Mouse (Mus musculus): Measurements from ENCODE around the gene Zfp622. TPM values are rescaled to one million over a fixed set of nuclear protein-coding genes. Genes with fewer than 3 reads are reported as not detected.

The Zfp622 gene
- polyA plus RNA-seq (2015; fragmentation: Nextera tagmentation; extraction: Ambion mirVana) = 23.3 and 24.4 TPM in 2 replicates

DNA sequence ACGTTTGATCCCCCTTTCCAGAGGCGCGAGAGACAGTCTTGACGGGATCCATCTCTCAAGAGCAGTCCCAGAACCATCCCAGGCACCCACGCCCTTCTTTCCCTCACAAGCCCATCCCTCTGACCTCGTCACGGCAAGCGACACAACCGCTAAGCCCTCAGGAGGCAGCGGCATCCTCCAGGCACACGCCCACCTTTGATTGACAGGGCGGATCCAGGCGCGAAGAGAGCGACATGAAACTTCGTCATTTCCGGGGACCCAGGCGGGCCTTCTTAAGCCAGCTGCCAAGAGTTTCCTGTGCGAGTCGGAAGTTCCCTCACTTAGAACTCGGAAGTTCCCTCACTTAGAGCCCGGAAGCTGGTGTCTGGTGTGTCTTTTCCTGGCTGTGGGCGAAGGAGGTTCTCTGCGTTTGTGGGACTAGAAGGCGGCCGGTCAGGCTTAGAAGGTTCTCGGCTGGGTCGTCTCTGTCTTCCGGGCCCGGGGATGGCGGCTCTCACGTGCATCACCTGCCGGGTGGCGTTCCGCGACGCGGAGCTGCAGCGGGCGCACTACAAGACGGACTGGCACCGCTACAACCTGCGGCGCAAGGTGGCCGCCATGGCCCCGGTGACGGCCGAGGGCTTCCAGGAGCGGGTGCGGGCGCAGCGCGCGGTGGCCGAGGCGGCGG, at the start of gene Zfp622:
Zfp622 (plus strand) TSS at position 300 of the 667 bp plus-strand sequence.
- Histone ChIP-seq H3K9me3 (ENCODE audit: control insufficient read depth) (no peaks in the 10 kb centered on the region), H3K36me3 (ENCODE audit: control insufficient read depth, insufficient read depth) (peaks cover 11% of the 10 kb centered on the region; the same call in 1 of the 2 replicates)
- peak; percentile 98 for ATAC-seq

DNA sequence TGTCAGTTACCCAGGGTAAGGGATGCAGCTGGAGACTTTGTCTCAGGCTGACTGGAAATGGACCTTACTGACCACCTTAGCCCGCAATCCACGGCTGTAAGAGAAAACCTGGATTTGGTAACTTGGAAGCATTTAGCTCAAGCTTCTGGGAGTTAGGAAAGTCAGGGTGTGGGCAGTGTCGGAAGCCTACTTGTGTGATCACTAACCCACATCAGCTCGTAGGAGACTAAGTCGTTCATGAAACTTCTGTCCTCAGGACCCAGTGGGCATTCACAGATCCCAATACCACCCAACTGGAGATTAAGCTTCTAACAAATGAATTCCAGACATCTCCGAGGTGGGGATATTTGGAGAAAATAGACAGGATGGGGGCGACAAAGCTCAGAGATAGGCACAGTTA, 49.8 kb upstream of the Zfp622 start:
- no peak for ATAC-seq
- no peak overlapping the region for H3K4me3 ChIP-seq (ENCODE audit: low read depth, low read length)
- TF ChIP-seq CTCF (IDR thresholded peaks at IDR 0.05; ENCODE audit: low read depth) = no peak
- H3K27me3 ChIP-seq (replicated peaks; ENCODE audit: control insufficient read depth, insufficient read depth, low read length) = no peaks in the 10 kb centered on the region
- no peak overlapping the region for H3K4me2 ChIP-seq (replicated peaks; ENCODE audit: low read depth)
- no peak overlapping the region for H3K9ac ChIP-seq (ENCODE audit: low read depth, low read length)
- no peak overlapping the region for H3K27ac ChIP-seq (ENCODE audit: low read depth, low read length)
- no peaks in the 10 kb centered on the region for H3K36me3 ChIP-seq (ENCODE audit: control insufficient read depth, insufficient read depth)
- no peaks in the 10 kb centered on the region for H3K9me3 ChIP-seq (ENCODE audit: control insufficient read depth)
- H3K4me1 ChIP-seq (replicated peaks; ENCODE audit: control insufficient read depth, insufficient read depth, low read length) = 0 out of 2 replicates have a peak, but pooled peaks cover 7% of the 10 kb centered on the region
- 93% methylated on average over 7 of the region's 7 CpGs for WGBS

More for the DNA sequence above, at the start of gene Zfp622:
- no peak for TF ChIP-seq CTCF (IDR thresholded peaks at IDR 0.05; ENCODE audit: low read depth)
- under 1% methylated on average over 57 of the region's 57 CpGs for WGBS
- Histone ChIP-seq H3K4me3 (ENCODE audit: low read depth, low read length) (peak within 1 kb of the TSS; percentile 98), H3K27ac (ENCODE audit: low read depth, low read length) (peak within 1 kb of the TSS; percentile 97), H3K4me2 (replicated peaks; ENCODE audit: low read depth) (peak within 1 kb of the TSS; percentile 88), H3K27me3 (replicated peaks; ENCODE audit: control insufficient read depth, insufficient read depth, low read length) (no peaks in the 10 kb centered on the region), H3K9ac (ENCODE audit: low read depth, low read length) (peak within 1 kb of the TSS; percentile 96), H3K4me1 (replicated peaks; ENCODE audit: control insufficient read depth, insufficient read depth, low read length) (0 out of 2 replicates have a peak, but pooled peaks cover 12% of the 10 kb centered on the region)

DNA sequence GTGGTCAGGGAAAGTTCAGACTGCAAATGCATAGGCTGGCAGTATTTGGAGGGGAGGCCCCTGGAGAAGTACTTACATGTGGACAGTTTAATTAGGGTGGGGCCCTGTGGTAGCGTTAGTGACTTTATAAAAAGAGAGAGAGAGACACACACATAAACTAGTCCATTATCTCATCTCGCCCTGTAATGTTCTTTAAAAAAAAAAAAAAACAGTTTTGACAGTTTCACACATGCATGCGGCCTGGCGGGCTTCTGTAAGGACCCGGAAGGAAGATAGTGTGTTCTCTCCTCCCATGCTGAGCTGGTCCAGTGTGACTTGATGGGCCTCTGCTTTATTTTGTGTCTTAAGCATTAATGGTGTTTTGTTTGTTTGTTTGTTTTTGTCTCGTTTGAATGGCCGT, 45.7 kb upstream of the Zfp622 start:
- Histone ChIP-seq H3K36me3 (ENCODE audit: control insufficient read depth, insufficient read depth) (no peaks in the 10 kb centered on the region), H3K9me3 (ENCODE audit: control insufficient read depth) (no peaks in the 10 kb centered on the region), H3K9ac (ENCODE audit: low read depth, low read length) (no peak overlapping the region), H3K27me3 (replicated peaks; ENCODE audit: control insufficient read depth, insufficient read depth, low read length) (no peaks in the 10 kb centered on the region), H3K4me3 (ENCODE audit: low read depth, low read length) (no peak overlapping the region), H3K27ac (ENCODE audit: low read depth, low read length) (no peak overlapping the region), H3K4me1 (replicated peaks; ENCODE audit: control insufficient read depth, insufficient read depth, low read length) (0 out of 2 replicates have a peak, but pooled peaks cover 3% of the 10 kb centered on the region), H3K4me2 (replicated peaks; ENCODE audit: low read depth) (no peak overlapping the region)
- ATAC-seq = no peak
- no peak for TF ChIP-seq CTCF (IDR thresholded peaks at IDR 0.05; ENCODE audit: low read depth)
- WGBS = 87% methylated on average over 7 of the region's 7 CpGs

DNA sequence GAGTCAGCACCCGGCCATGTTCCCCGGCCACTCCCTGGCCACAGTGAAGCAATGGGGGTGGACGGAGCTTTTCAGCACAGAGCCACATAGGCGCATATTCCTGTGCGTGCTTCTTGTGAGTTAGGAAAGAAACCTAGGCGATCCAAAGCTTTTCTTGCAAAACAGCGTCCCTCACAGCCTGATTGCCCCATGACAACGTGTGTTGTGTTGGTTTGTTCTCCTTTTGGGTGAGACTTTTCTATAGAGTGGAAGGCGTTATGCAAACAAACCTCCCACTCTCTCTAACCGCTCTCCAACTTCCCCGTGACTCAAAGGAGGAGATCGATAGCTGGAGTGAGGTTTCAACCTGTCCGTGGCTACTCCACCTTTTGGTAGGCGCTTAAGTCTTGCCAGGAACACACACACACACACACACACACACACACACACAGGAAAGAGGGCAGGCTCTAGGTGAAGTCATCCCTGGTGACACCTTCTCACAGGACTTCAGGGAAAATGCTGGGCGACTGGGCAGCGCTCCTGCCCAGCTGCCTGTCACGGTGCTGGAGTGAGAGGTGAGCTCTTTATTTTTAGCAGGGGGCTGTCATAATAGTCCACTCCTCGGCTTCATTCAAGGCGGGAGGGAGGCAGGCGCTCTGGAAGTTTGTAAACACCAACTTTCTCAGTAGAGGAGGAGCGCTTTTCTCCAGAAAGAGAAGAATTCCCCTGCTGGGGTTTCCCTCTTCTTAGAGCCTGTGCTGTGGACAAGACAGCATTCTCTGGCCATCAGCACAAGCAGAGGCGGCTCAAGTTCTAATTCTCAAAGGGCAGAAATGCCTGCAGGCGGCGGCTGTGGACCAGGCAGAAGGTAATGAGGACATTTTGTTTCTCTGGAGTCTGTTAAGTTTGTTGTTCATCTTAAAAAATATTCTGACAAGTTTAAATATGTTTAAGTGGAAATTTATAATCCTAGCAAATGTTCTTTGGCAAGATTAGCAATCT, 43.5 kb upstream of the Zfp622 start:
- Histone ChIP-seq H3K4me1 (replicated peaks; ENCODE audit: control insufficient read depth, insufficient read depth, low read length) (0 out of 2 replicates have a peak, but pooled peaks cover 3% of the 10 kb centered on the region), H3K9ac (ENCODE audit: low read depth, low read length) (peak overlapping the region; percentile 13; the same call in 1 of the 2 replicates), H3K36me3 (ENCODE audit: control insufficient read depth, insufficient read depth) (no peaks in the 10 kb centered on the region), H3K4me2 (replicated peaks; ENCODE audit: low read depth) (peak overlapping the region; percentile 60), H3K27ac (ENCODE audit: low read depth, low read length) (peak overlapping the region; percentile 57), H3K9me3 (ENCODE audit: control insufficient read depth) (no peaks in the 10 kb centered on the region), H3K27me3 (replicated peaks; ENCODE audit: control insufficient read depth, insufficient read depth, low read length) (no peaks in the 10 kb centered on the region), H3K4me3 (ENCODE audit: low read depth, low read length) (peak overlapping the region; percentile 31)
- ATAC-seq = peak; percentile 74
- WGBS = 24% methylated on average over 24 of the region's 24 CpGs
- no peak for TF ChIP-seq CTCF (IDR thresholded peaks at IDR 0.05; ENCODE audit: low read depth)

DNA sequence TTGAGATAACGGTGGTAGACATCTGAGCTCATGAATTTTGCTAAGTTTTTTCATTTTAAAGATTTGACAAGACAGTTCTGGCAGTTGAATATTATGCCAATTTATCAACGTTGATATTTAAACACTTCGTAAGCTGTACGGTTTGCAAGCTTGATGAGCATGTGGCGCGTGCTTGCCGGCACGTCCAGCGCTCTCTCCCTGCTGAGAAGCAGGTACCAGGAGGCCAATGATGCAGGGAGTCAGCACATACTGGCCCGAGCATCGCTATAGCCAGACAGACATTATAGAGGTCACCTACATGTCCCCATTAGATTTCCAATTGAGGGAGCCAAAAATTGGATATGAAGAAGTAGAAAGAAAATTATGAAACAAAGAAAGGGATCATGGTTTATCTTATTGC, 42.7 kb upstream of the Zfp622 start:
- Histone ChIP-seq H3K36me3 (ENCODE audit: control insufficient read depth, insufficient read depth) (no peaks in the 10 kb centered on the region), H3K4me1 (replicated peaks; ENCODE audit: control insufficient read depth, insufficient read depth, low read length) (0 out of 2 replicates have a peak, but pooled peaks cover 3% of the 10 kb centered on the region), H3K27ac (ENCODE audit: low read depth, low read length) (no peak overlapping the region), H3K4me2 (replicated peaks; ENCODE audit: low read depth) (peak overlapping the region; percentile 60), H3K27me3 (replicated peaks; ENCODE audit: control insufficient read depth, insufficient read depth, low read length) (no peaks in the 10 kb centered on the region), H3K9me3 (ENCODE audit: control insufficient read depth) (no peaks in the 10 kb centered on the region), H3K4me3 (ENCODE audit: low read depth, low read length) (peak overlapping the region; percentile 31), H3K9ac (ENCODE audit: low read depth, low read length) (no peak overlapping the region)
- WGBS = 70% methylated on average over 11 of the region's 11 CpGs
- no peak for ATAC-seq
- no peak for TF ChIP-seq CTCF (IDR thresholded peaks at IDR 0.05; ENCODE audit: low read depth)

DNA sequence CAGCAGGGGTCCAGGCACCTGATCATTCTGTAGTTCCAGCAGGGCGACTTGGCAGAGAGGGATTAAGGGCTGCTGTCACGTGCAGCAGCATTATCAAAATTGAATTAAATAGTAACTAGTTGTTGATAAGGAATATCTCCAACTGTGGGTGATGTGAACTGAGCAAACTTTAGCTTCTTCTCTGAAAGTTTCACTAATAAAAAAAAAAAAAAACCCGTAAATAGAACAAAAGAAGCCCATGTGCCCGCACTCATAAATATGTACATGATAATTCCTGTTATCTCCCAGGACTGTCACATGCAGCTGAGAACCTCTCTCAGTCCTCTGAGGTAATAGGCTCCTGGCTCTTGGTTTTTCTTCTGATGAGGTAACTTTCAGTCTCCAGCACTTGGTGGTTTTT, 41.8 kb upstream of the Zfp622 start:
- TF ChIP-seq CTCF (IDR thresholded peaks at IDR 0.05; ENCODE audit: low read depth) = no peak
- Histone ChIP-seq H3K4me2 (replicated peaks; ENCODE audit: low read depth) (peak overlapping the region; percentile 60), H3K9me3 (ENCODE audit: control insufficient read depth) (no peaks in the 10 kb centered on the region), H3K4me3 (ENCODE audit: low read depth, low read length) (peak overlapping the region; percentile 31; the same call in 1 of the 2 replicates), H3K36me3 (ENCODE audit: control insufficient read depth, insufficient read depth) (no peaks in the 10 kb centered on the region), H3K4me1 (replicated peaks; ENCODE audit: control insufficient read depth, insufficient read depth, low read length) (0 out of 2 replicates have a peak, but pooled peaks cover 3% of the 10 kb centered on the region), H3K27me3 (replicated peaks; ENCODE audit: control insufficient read depth, insufficient read depth, low read length) (no peaks in the 10 kb centered on the region), H3K9ac (ENCODE audit: low read depth, low read length) (no peak overlapping the region), H3K27ac (ENCODE audit: low read depth, low read length) (no peak overlapping the region)
- ATAC-seq = peak; percentile 17; the same call in 1 of the 2 replicates
- WGBS = 42% methylated on average over 4 of the region's 4 CpGs

Measured in intestine, postnatal 0 days (tissue).